Mouse (Mus musculus): ENCODE results near the gene Tspan4.
A peak's percentile ranks its signal among the peaks of the same experiment; 100 is the strongest.

Tspan4 gene

GRCm38 (mm10) chr7:141461521-141462332 is 13.3 kb upstream of the Tspan4 start:
- DNase-seq (ENCODE audit: extremely low spot score): no peak

- no peak for DNase-seq (ENCODE audit: extremely low spot score)
Measured at GRCm38 (mm10) chr7:141462333-141462821, 12.7 kb upstream of the Tspan4 start.

- DNase-seq (ENCODE audit: extremely low spot score): no peak
Measured at GRCm38 (mm10) chr7:141463824-141464602, 11.0 kb upstream of the Tspan4 start.

GRCm38 (mm10) chr7:141464603-141465201 is 10.3 kb upstream of the Tspan4 start:
- no peak for DNase-seq (ENCODE audit: extremely low spot score)

GRCm38 (mm10) chr7:141465388-141466044 is 9.5 kb upstream of the Tspan4 start:
- DNase-seq (ENCODE audit: extremely low spot score): no peak

GRCm38 (mm10) chr7:141466045-141466394 is 9.0 kb upstream of the Tspan4 start:
- DNase-seq (ENCODE audit: extremely low spot score): no peak

- DNase-seq (ENCODE audit: extremely low spot score): no peak
Measured at GRCm38 (mm10) chr7:141466607-141467148, 8.4 kb upstream of the Tspan4 start.

- peak; percentile 88 for DNase-seq (ENCODE audit: extremely low spot score)
Measured at GRCm38 (mm10) chr7:141467230-141468030, 7.6 kb upstream of the Tspan4 start, which contains the start of gene Cd151. Cd151 (plus strand) TSS chr7:141467392.

GRCm38 (mm10) chr7:141468164-141468521 is 6.9 kb upstream of the Tspan4 start:
- no peak for DNase-seq (ENCODE audit: extremely low spot score)

GRCm38 (mm10) chr7:141468522-141469211 is 6.4 kb upstream of the Tspan4 start:
- DNase-seq (ENCODE audit: extremely low spot score): peak; percentile 76

GRCm38 (mm10) chr7:141469352-141469751 is 5.7 kb upstream of the Tspan4 start:
- DNase-seq (ENCODE audit: extremely low spot score): no peak

GRCm38 (mm10) chr7:141469901-141470636 is 5.0 kb upstream of the Tspan4 start:
- DNase-seq (ENCODE audit: extremely low spot score): no peak

GRCm38 (mm10) chr7:141470637-141470944 is 4.4 kb upstream of the Tspan4 start:
- no peak for DNase-seq (ENCODE audit: extremely low spot score)

- no peak for DNase-seq (ENCODE audit: extremely low spot score)
Measured at GRCm38 (mm10) chr7:141471236-141471635, 3.8 kb upstream of the Tspan4 start.

GRCm38 (mm10) chr7:141472226-141472625 is 2.8 kb upstream of the Tspan4 start:
- no peak for DNase-seq (ENCODE audit: extremely low spot score)

- no peak for DNase-seq (ENCODE audit: extremely low spot score)
Measured at GRCm38 (mm10) chr7:141472763-141473162, 2.3 kb upstream of the Tspan4 start.

GRCm38 (mm10) chr7:141474160-141474559 is 880 bp upstream of the Tspan4 start:
- DNase-seq (ENCODE audit: extremely low spot score): no peak

- no peak for DNase-seq (ENCODE audit: extremely low spot score)
Measured at GRCm38 (mm10) chr7:141475805-141476158, 742 bp downstream of the Tspan4 start.

- peak; percentile 80 for DNase-seq (ENCODE audit: extremely low spot score)
Measured at GRCm38 (mm10) chr7:141476226-141476980, 1.4 kb downstream of the Tspan4 start.
